Mouse (Mus musculus) erythroid progenitor cell, adult 5-6 weeks (primary cell): ENCODE results near the gene Aldh1a1. TPM values are rescaled to one million over a fixed set of nuclear protein-coding genes. Genes with fewer than 3 reads are reported as not detected.
"Not testable (repeated sequence)": the region's sequence is repeated elsewhere in the genome, so short reads cannot be mapped to it uniquely, and the experiment has no call there.

Experiments used
- ATAC-seq: replicated peaks from 2 replicates; pipeline ENCODE4 v1.8.0; 2016; ENCODE audit warnings: moderate number of reproducible peaks, mild to moderate bottlenecking, moderate TSS enrichment, inconsistent platforms; ENCODE audit not compliant: poor library complexity, low FRiP score, severe bottlenecking
- total RNA-seq, 2 experiments: library from RNA; stranded (forward) in 1 of 2; stranded (reverse) in 1 of 2; fragments of 150-400 nt in 1 of 2; fragments of 186-747, 209-891 nt in 1 of 2; gene quantifications; 2 replicates each; pipeline versions ENCODE4 v1.2.3 to v1.2.4; 2015 to 2017; ENCODE audit warnings: low replicate concordance in 2 of 2

The Aldh1a1 gene
- total RNA-seq (2015; ENCODE audit: low replicate concordance) (31.9 and 62.3 TPM in 2 replicates), total RNA-seq (2017; ENCODE audit: low replicate concordance) (114 and 117 TPM in 2 replicates)

DNA sequence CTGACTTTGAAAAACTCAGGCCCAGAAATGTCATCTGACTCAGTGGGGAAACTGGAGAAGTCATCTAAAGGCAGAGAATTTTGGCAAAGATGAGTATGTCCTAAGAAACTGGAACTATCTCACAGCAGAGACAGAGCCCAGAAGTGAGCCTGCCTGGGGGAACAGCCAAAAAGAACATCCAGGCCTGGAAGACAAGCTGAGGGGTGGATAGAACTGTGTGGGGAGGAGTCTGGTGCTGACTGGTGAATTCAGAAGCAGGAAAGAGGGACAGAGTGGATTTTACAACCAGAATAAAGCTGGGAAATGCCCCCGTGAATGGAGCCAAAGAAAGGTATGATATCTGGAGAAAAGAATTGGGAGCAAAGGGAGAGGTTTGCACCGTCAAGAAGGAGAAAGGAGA lies at the start of gene Aldh1a1:
TSS of gene Aldh1a1 (plus strand) at position 225 of the 400 bp plus-strand sequence.
- ATAC-seq, result no peak

DNA sequence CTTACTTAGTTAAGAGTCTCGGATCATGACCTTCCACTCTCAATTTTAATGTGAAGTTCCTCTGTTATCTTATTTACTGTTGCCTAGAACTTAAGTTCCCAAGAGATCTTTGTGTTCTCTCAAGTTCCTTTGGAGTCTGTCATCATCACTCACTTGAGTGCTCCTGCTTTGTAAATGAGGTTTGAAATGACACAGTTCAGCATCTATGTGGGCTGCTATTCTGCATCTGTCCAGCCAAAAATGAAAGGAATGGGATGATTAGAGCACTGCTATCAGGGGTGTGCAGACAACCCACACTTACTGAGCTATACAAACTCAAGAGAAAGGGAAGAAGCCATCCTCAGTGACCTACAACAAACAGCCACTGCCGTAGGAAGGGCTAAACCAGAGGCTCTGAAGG lies 44.7 kb upstream of the Aldh1a1 start:
- ATAC-seq, result no peak

- ATAC-seq, result no peak
Observed at GRCm38 (mm10) chr19:20449546-20449945, 43.0 kb upstream of the Aldh1a1 start.

DNA sequence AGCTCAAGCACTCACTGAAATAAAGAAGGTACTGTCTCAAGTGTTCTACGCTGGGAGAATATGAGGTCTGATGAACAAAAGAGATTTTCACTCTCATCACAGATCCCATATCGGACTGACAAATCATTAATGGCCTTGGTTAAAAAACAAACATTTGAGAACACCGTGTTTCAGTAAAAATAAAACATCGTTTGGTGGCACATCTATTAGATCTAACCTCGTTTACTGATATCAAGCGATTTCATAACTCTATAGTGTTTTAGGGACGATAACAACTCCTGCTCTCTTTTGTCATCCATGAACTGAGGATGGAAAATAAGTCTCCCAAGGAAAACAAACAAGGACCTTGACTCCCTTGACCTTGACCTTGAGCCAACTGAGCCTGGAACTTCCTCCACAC lies 41.5 kb upstream of the Aldh1a1 start:
- no peak for ATAC-seq

- ATAC-seq, result no peak
Observed at GRCm38 (mm10) chr19:20484497-20484896, 8.0 kb upstream of the Aldh1a1 start.

GRCm38 (mm10) chr19:20491950-20492349 lies 565 bp upstream of the Aldh1a1 start:
- ATAC-seq, result no peak

DNA sequence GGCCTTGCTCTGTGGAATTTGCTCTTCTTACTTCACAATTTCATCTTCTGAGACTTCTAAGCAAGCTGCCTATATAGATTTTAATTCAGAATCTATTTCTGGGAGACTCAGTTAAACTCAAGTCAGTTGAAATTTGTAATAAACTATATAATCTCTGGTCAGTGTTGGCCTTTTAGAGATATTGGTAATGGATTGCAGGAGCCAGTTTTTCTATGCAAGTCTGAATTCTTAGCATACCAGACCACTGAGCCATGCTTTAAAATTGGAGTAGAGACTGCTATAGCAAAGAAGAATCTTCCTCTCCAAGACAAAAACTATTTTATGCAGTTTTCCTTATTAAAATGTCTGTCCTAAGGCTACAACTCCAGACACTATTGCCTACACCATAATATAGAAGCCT lies 4.0 kb downstream of the Aldh1a1 start:
- ATAC-seq, result no peak

DNA sequence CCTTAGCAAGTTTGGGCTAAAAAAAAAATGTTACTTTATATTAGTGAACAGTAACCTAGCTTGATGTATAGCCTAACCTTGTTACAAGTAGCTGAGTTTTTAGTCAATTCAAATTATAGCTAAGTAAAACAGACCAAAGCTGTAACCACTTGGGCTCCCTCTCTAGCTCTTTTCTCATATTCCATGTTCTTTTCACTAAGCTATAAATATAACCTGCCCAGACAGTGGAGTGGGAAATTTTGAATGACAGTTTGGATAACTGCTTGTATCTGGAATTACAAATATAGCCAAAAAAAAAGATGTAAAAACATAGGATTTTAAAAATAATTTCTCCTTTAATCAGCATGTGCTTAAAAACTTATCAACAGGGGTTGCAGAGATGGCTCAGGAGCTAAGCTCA lies 12.8 kb downstream of the Aldh1a1 start:
- ATAC-seq, result no peak

- ATAC-seq, result no peak
Observed at GRCm38 (mm10) chr19:20506936-20507615, 14.6 kb downstream of the Aldh1a1 start.

DNA sequence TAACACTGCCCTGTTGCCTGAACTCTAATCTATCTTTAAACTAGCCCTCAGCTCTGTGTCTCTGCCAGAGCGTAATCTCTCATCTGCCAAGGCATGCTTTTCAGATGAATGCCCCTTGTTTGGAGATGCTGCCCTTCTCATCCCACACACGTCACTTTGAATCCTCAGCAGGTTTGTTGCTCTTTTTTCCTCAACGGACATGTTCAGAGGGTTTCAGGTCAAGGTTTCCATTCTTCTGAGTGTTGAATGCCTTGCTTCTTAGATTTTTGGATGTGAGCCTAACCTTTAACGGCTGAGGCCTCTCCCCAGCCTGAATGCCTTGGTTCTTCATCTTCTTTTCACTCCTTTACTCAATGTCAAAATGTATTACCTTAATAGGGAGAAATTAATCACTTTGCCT lies 16.1 kb downstream of the Aldh1a1 start:
- ATAC-seq, result no peak

GRCm38 (mm10) chr19:20511971-20512370 lies 19.5 kb downstream of the Aldh1a1 start:
- no peak for ATAC-seq

DNA sequence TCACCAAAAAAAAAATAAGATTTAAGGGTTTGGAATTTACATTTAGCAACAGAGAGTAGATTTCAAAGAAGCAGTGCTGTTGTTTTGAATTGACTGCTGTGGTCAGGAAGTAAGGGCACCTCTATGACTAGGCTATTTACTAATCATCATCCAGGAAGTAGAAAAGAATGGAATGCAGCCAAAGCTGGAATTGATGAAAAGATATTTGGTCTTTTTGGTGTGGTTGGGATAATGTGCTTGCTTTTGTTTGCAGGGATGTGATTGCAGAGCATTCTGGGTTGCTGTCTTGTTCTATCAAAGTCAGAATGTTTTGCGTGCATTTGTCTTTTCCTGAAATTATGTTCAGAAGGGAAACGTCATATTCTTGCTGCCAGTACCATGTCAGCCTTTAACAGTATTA lies 20.7 kb downstream of the Aldh1a1 start:
- ATAC-seq, result no peak

GRCm38 (mm10) chr19:20513688-20514361 lies 21.3 kb downstream of the Aldh1a1 start:
- no peak for ATAC-seq

GRCm38 (mm10) chr19:20516481-20516880 lies 24.0 kb downstream of the Aldh1a1 start:
- no peak for ATAC-seq

GRCm38 (mm10) chr19:20529156-20529555 lies 36.6 kb downstream of the Aldh1a1 start:
- not testable (repeated sequence) for ATAC-seq

DNA sequence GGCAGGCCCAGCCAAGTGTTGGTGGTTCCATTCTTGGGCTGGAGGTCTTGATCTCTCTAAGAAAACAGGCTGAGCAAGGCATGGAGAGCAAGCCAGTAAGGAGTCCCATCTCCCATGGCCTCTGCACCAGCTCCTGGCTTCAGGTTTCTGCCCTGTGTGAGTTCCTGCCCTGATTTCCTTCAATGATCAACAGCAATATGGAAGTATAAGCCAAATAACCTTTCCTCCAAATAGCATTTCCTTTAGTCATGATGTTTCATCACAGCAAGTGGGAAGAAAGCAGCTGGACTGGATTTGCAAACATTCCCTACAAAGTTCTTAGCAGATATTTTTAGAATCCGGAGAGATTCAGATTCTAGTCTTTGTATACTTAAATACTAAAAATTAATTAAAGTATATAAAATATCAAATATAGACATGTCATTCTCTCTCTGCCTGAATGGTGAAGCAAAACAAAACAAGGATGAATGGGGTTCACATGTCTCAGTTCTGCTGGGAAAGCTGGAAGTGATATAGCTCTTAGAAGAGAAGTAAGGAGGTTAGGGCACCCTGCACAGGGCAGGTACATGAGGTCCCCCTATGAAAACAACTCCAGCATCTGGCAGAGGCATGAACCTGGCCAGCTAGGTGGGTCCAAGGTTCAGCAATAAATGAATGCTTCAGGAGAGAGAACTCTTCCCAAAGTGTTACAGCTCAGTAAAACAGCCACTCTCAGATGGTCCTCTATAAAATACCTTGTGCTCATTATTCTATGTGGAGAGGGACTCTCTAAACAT lies 37.6 kb downstream of the Aldh1a1 start:
- no peak for ATAC-seq

- no peak for ATAC-seq
Observed at GRCm38 (mm10) chr19:20536538-20536937, 44.0 kb downstream of the Aldh1a1 start.

DNA sequence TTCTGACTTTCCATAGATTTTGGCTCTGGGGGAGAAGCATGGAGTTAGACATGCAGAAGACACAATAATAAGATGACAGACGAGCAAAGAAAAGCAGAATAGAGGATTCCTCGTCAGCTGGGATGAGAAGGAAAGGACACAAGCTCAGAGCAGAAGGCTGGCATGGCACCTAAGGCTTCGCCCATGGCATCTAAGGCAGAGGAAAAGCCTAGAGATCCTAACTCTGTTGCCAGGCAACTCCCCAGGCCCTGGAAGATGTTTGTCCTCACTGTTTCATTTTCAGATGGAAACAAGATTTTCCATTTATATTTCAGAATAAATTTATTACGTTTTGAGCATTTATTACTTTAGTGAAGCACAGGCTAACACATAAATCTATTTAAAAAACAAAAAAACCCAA lies 48.5 kb downstream of the Aldh1a1 start:
- ATAC-seq, result no peak

DNA sequence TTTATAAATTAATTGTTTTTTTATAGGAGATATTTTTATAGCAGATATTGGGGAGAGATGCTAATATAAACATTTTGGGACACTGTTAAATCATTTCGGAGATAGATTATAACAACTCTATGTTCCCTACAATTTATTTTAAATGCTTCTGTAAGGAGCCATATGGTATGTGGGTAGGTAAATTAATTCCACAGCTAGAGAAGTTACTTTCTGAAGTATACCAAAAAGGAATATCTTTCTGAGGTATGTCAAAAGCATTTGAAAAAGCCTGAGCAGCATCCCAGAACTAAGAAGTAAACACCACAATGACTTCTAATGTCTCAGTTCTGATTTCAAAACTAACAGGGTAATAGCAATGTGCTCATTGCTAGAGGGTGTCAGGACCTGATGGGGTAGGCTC lies 49.4 kb downstream of the Aldh1a1 start:
- ATAC-seq, result no peak

- ATAC-seq, result no peak
Observed at GRCm38 (mm10) chr19:20543816-20544215, 51.3 kb downstream of the Aldh1a1 start.

DNA sequence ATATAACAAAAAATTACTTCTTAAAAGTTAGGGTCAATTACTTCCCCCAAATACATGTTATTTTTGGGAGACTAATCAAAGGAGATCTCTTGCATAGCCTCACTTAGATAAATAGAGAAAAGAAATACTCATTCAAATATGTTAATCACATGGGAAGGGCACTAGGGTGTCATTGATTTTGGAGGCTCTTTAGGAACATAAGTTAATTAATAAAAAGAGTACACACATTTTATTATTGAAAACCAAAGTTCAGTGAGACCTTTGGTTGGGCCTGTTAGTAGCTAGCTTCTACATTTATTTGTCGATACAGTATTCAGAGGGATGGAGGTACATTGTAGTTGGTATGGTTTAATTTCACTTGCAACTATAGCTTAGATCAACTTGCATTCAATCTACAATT lies 52.4 kb downstream of the Aldh1a1 start:
- no peak for ATAC-seq
